Comparison of ENCODE assay signal across 8 mouse cellular contexts in genomic region chr5:148554242-148554641, GRCm38 (mm10). TPM values are rescaled to one million over a fixed set of nuclear protein-coding genes. Genes with fewer than 3 reads are reported as not detected.
DNase-seq lines count a peak whose midpoint lies in the region; ATAC-seq lines count a peak whose summit lies in the region.
"Had no signal": no experiment of that assay in that cellular context is flagged by ENCODE, and none has a peak within 500 bp of the region (broad histone marks: within the 10 kb centered on the region; RNA-seq: fewer than 3 reads in every experiment).

No protein-coding gene starts in this region.

- H3K36me3 ChIP-seq in kidney, embryonic 14.5 days (ENCODE audit: control insufficient read depth, insufficient read depth, low read length): no peaks in the 10 kb centered on the region
- no peaks in the 10 kb centered on the region for H3K36me3 ChIP-seq in embryonic facial prominence, embryonic 14.5 days (ENCODE audit: control insufficient read depth, insufficient read depth, low read length)
- H3K36me3 ChIP-seq in hindbrain, embryonic 12.5 days: no peaks in the 10 kb centered on the region
- H3K36me3 ChIP-seq in midbrain, embryonic 14.5 days (ENCODE audit: control insufficient read depth, insufficient read depth, low read length): no peaks in the 10 kb centered on the region

- no peaks in the 10 kb centered on the region for H3K27me3 ChIP-seq in kidney, embryonic 14.5 days (ENCODE audit: control insufficient read depth, insufficient read depth, low read length)
- no peaks in the 10 kb centered on the region for H3K27me3 ChIP-seq in embryonic facial prominence, embryonic 14.5 days (replicated peaks; ENCODE audit: control insufficient read depth, insufficient read depth, low read length)
- 0 out of 2 replicates have a peak, but pooled peaks cover 4% of the 10 kb centered on the region for H3K27me3 ChIP-seq in hindbrain, embryonic 12.5 days
- no peaks in the 10 kb centered on the region; the same call in 1 of the 2 replicates for H3K27me3 ChIP-seq in midbrain, embryonic 14.5 days (ENCODE audit: control insufficient read depth, insufficient read depth, low read length)

- H3K4me1 ChIP-seq in kidney, embryonic 14.5 days (ENCODE audit: control insufficient read depth, insufficient read depth, low read length): peaks cover 17% of the 10 kb centered on the region
- peaks cover 20% of the 10 kb centered on the region for H3K4me1 ChIP-seq in embryonic facial prominence, embryonic 14.5 days (ENCODE audit: control insufficient read depth, insufficient read depth, low read length)
- peaks cover 25% of the 10 kb centered on the region for H3K4me1 ChIP-seq in hindbrain, embryonic 12.5 days
- peaks cover 24% of the 10 kb centered on the region for H3K4me1 ChIP-seq in midbrain, embryonic 14.5 days (ENCODE audit: control insufficient read depth, insufficient read depth, low read length)

- DNase-seq in kidney, adult 18-20 months: no peak
- DNase-seq in embryonic facial prominence, embryonic 14.5 days (ENCODE audit: low spot score): no peak
- no peak for DNase-seq in midbrain, embryonic 14.5 days
- DNase-seq in yolk sac, embryonic 10.5 days (ENCODE audit: low spot score): no peak
- DNase-seq: layer of hippocampus, adult 9-11 months had no signal

- H3K9me3 ChIP-seq in kidney, embryonic 14.5 days (ENCODE audit: control insufficient read depth, low read length): no peaks in the 10 kb centered on the region
- H3K9me3 ChIP-seq in embryonic facial prominence, embryonic 14.5 days (ENCODE audit: control insufficient read depth, low read length): no peaks in the 10 kb centered on the region
- H3K9me3 ChIP-seq in hindbrain, embryonic 12.5 days (replicated peaks): no peaks in the 10 kb centered on the region
- no peaks in the 10 kb centered on the region for H3K9me3 ChIP-seq in midbrain, embryonic 14.5 days (ENCODE audit: control insufficient read depth, low read length)

- no peak overlapping the region for H3K4me3 ChIP-seq in kidney, embryonic 14.5 days (ENCODE audit: low read length)
- 0 out of 2 replicates have a peak overlapping the region, but pooled peaks have one; percentile 10 for H3K4me3 ChIP-seq in embryonic facial prominence, embryonic 14.5 days (ENCODE audit: low read depth, low read length)
- peak overlapping the region; percentile 18; the same call in 1 of the 2 replicates for H3K4me3 ChIP-seq in hindbrain, embryonic 12.5 days
- H3K4me3 ChIP-seq in midbrain, embryonic 14.5 days (replicated peaks; ENCODE audit: low read depth, low read length): no peak overlapping the region

- peak overlapping the region; percentile 39 for H3K4me2 ChIP-seq in kidney, embryonic 14.5 days (replicated peaks; ENCODE audit: low read depth, low read length)
- peak overlapping the region; percentile 40 for H3K4me2 ChIP-seq in embryonic facial prominence, embryonic 14.5 days (ENCODE audit: low read depth, low read length)
- H3K4me2 ChIP-seq in hindbrain, embryonic 12.5 days (replicated peaks): peak overlapping the region; percentile 50
- H3K4me2 ChIP-seq in midbrain, embryonic 14.5 days (ENCODE audit: low read length): peak overlapping the region; percentile 43

- 22% methylated on average over 7 of the region's 7 CpGs for WGBS in kidney, embryonic 14.5 days
- WGBS in embryonic facial prominence, embryonic 14.5 days: 18% methylated on average over 7 of the region's 7 CpGs
- 14% methylated on average over 7 of the region's 7 CpGs for WGBS in hindbrain, embryonic 12.5 days
- WGBS in midbrain, embryonic 14.5 days: 11% methylated on average over 7 of the region's 7 CpGs

- H3K9ac ChIP-seq in kidney, embryonic 14.5 days (ENCODE audit: low read depth, low read length): no peak overlapping the region; the same call in 1 of the 2 replicates
- H3K9ac ChIP-seq in embryonic facial prominence, embryonic 14.5 days (ENCODE audit: low read depth, low read length): peak overlapping the region; percentile 43; the same call in 1 of the 2 replicates
- H3K9ac ChIP-seq in hindbrain, embryonic 12.5 days: peak overlapping the region; percentile 43
- H3K9ac ChIP-seq in midbrain, embryonic 14.5 days (replicated peaks; ENCODE audit: low read length): 0 out of 2 replicates have a peak overlapping the region, but pooled peaks have one; percentile 1

- ATAC-seq in kidney, embryonic 14.5 days (ENCODE audit: low FRiP score, low TSS enrichment): no peak
- ATAC-seq in embryonic facial prominence, embryonic 14.5 days (ENCODE audit: low read depth): no peak
- ATAC-seq in hindbrain, embryonic 12.5 days (ENCODE audit: low FRiP score): no peak
- ATAC-seq in midbrain, embryonic 14.5 days (ENCODE audit: low FRiP score, low TSS enrichment): no peak
- no peak for ATAC-seq in megakaryocyte-erythroid progenitor cell, adult 5-6 weeks (replicated peaks; ENCODE audit: low FRiP score, low TSS enrichment, poor library complexity, severe bottlenecking)

- H3K27ac ChIP-seq in kidney, embryonic 14.5 days (ENCODE audit: low read depth, low read length): no peak overlapping the region
- H3K27ac ChIP-seq in embryonic facial prominence, embryonic 14.5 days (replicated peaks; ENCODE audit: low read depth, low read length): no peak overlapping the region
- H3K27ac ChIP-seq in hindbrain, embryonic 12.5 days: no peak overlapping the region
- no peak overlapping the region for H3K27ac ChIP-seq in midbrain, embryonic 14.5 days (replicated peaks; ENCODE audit: low read depth, low read length)

RNA-seq across cellular contexts. Expression of gene Ubl3, which starts 1.7 kb away (rescaled TPM):
- 52.4 and 78.2 TPM in 2 replicates for polyA plus RNA-seq in kidney, embryonic 14.5 days (2014; fragmentation: Nextera tagmentation; extraction: Ambion mirVana)
- polyA plus RNA-seq in embryonic facial prominence, embryonic 14.5 days (2014; fragmentation: Nextera tagmentation; extraction: Ambion mirVana): 73.2 and 73.8 TPM in 2 replicates
- 93.4 and 107 TPM in 2 replicates for polyA plus RNA-seq in hindbrain, embryonic 12.5 days (2016; fragmentation: Nextera tagmentation; extraction: Ambion mirVana)
- polyA plus RNA-seq in midbrain, embryonic 14.5 days (2014; fragmentation: Nextera tagmentation; extraction: Ambion mirVana): 75.7 and 87.9 TPM in 2 replicates
- total RNA-seq in megakaryocyte-erythroid progenitor cell, adult 5-6 weeks (2014; fragmentation: Nextera tagmentation): 13.0 and 14.7 TPM in 2 replicates
- total RNA-seq in megakaryocyte-erythroid progenitor cell, adult 5-6 weeks (2017): 19.3 and 20.6 TPM in 2 replicates

Comparison
In these comparisons a context has a peak if more than half of its experiments do, and no peak if none do; other contexts are left out.
1. H3K4me3 ChIP-seq: peak in embryonic facial prominence, embryonic 14.5 days (single experiment) and hindbrain, embryonic 12.5 days (single experiment); none in kidney, embryonic 14.5 days (single experiment) and midbrain, embryonic 14.5 days (single experiment).
2. Peak in every context shown above with its lines, with median percentiles within 50 percentile points of each other: H3K4me2 ChIP-seq.